In the genomic region with DNA sequence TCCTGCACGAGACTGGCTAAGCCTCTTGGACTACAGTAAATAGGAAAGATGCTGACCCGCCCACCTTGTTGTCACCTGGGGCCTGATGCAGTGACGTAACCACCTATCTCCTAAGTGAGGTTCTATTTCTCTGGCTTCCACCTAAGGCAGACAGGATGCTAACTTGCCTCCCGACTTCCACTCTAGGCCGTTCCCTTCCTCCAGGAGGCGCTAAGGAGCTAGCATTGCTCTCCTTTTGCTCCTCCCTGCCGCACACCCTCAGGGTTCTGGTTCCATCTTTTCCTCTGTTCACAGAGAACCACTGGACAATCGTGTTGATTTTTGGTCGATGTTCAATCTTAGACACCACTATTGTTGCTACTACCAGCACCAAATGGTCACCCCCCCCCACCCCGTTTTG, we compare ENCODE assay signal across 9 mouse cellular contexts. TPM values are rescaled to one million over a fixed set of nuclear protein-coding genes. Genes with fewer than 3 reads are reported as not detected.
DNase-seq lines count a peak whose midpoint lies in the region; ATAC-seq and TF ChIP-seq lines count a peak whose summit lies in the region.
"Had no signal": no experiment of that assay in that cellular context is flagged by ENCODE, and none has a peak within 500 bp of the region (broad histone marks: within the 10 kb centered on the region; RNA-seq: fewer than 3 reads in every experiment).

No protein-coding gene starts in this region.

- H3K9me3 ChIP-seq in intestine, postnatal 0 days (ENCODE audit: control insufficient read depth), result no peaks in the 10 kb centered on the region
- H3K9me3 ChIP-seq in intestine, embryonic 15.5 days, result no peaks in the 10 kb centered on the region

- no peak overlapping the region for H3K27ac ChIP-seq in intestine, postnatal 0 days (ENCODE audit: low read depth, low read length)
- no peak overlapping the region for H3K27ac ChIP-seq in intestine, embryonic 15.5 days
- no peak overlapping the region for H3K27ac ChIP-seq in cortical plate, adult 2 months (ENCODE audit: insufficient read depth, low read length)

- H3K4me3 ChIP-seq in intestine, postnatal 0 days (ENCODE audit: low read depth, low read length), result no peak overlapping the region
- H3K4me3 ChIP-seq in intestine, embryonic 15.5 days (replicated peaks), result no peak overlapping the region
- no peak overlapping the region for H3K4me3 ChIP-seq in cortical plate, adult 2 months (ENCODE audit: insufficient read depth, low read length)

- H3K4me2 ChIP-seq in intestine, postnatal 0 days (replicated peaks; ENCODE audit: low read depth), result no peak overlapping the region
- no peak overlapping the region for H3K4me2 ChIP-seq in intestine, embryonic 15.5 days (replicated peaks)

- no peak overlapping the region for H3K9ac ChIP-seq in intestine, postnatal 0 days (ENCODE audit: low read depth, low read length)
- no peak overlapping the region for H3K9ac ChIP-seq in intestine, embryonic 15.5 days

- peak; percentile 49 for DNase-seq in thymus, postnatal 0 days (ENCODE audit: low spot score)
- no peak for DNase-seq in thymus, adult 18-20 months
- no peak for DNase-seq in urinary bladder, postnatal 36 days (ENCODE audit: low spot score in 2 of 2)
- no peak for DNase-seq in ovary, postnatal 36 days (ENCODE audit: low spot score)
- DNase-seq: gastrocnemius, postnatal 14 days; kidney, postnatal 10 days had no signal

- H3K36me3 ChIP-seq in intestine, postnatal 0 days (ENCODE audit: control insufficient read depth, insufficient read depth), result peaks cover 29% of the 10 kb centered on the region; the same call in 1 of the 2 replicates
- no peaks in the 10 kb centered on the region for H3K36me3 ChIP-seq in intestine, embryonic 15.5 days

- TF ChIP-seq POLR2A in cortical plate, adult 2 months (IDR thresholded peaks at IDR 0.05; ENCODE audit: extremely low read depth, insufficient read depth, low read length), result no peak

- WGBS in intestine, postnatal 0 days, result 56% methylated on average over 10 of the region's 10 CpGs
- 58% methylated on average over 10 of the region's 10 CpGs for WGBS in intestine, embryonic 15.5 days

- H3K4me1 ChIP-seq in intestine, postnatal 0 days (replicated peaks; ENCODE audit: control insufficient read depth, insufficient read depth, low read length), result no peaks in the 10 kb centered on the region
- no peaks in the 10 kb centered on the region for H3K4me1 ChIP-seq in intestine, embryonic 15.5 days (replicated peaks)
- H3K4me1 ChIP-seq in cortical plate, adult 2 months (ENCODE audit: control insufficient read depth, insufficient read depth, low read length), result no peaks in the 10 kb centered on the region; the same call in 1 of the 2 replicates

- ATAC-seq in intestine, postnatal 0 days, result 0 out of 2 replicates have a peak, but pooled peaks have one; percentile 31
- ATAC-seq in intestine, embryonic 15.5 days, result no peak

- peak; percentile 65 for TF ChIP-seq CTCF in intestine, postnatal 0 days (IDR thresholded peaks at IDR 0.05; ENCODE audit: low read depth)
- TF ChIP-seq CTCF in cortical plate, adult 2 months (IDR thresholded peaks at IDR 0.05; ENCODE audit: extremely low read depth, insufficient read depth, low read length), result peak; percentile 34; the same call in 1 of the 2 replicates

- H3K27me3 ChIP-seq in intestine, postnatal 0 days (replicated peaks; ENCODE audit: control insufficient read depth, insufficient read depth, low read length), result no peaks in the 10 kb centered on the region
- no peaks in the 10 kb centered on the region for H3K27me3 ChIP-seq in intestine, embryonic 15.5 days (replicated peaks)

RNA-seq across cellular contexts. Expression of a gene that starts 8.6 kb away (rescaled TPM):
- polyA plus RNA-seq in intestine, postnatal 0 days (2015; fragmentation: Nextera tagmentation; extraction: Ambion mirVana), result 16.9 and 18.2 TPM in 2 replicates
- 13.5 and 13.9 TPM in 2 replicates for polyA plus RNA-seq in intestine, embryonic 15.5 days (2015; fragmentation: Nextera tagmentation; extraction: Ambion mirVana)
- 52.8 and 59.9 TPM in 2 replicates for polyA plus RNA-seq in thymus, postnatal 0 days (2015; fragmentation: Nextera tagmentation; extraction: Ambion mirVana)
- 24.8 TPM in 2 replicates for polyA plus RNA-seq in cortical plate, adult 2 months (2012; rRNA removed)

RNA-seq across cellular contexts. Expression of a gene that starts 36.2 kb away (rescaled TPM):
- 5.2 and 5.9 TPM in 2 replicates for polyA plus RNA-seq in intestine, postnatal 0 days (2015; fragmentation: Nextera tagmentation; extraction: Ambion mirVana)
- polyA plus RNA-seq in intestine, embryonic 15.5 days (2015; fragmentation: Nextera tagmentation; extraction: Ambion mirVana), result 3.3 TPM in 2 replicates
- polyA plus RNA-seq in thymus, postnatal 0 days (2015; fragmentation: Nextera tagmentation; extraction: Ambion mirVana), result 8.1 and 8.8 TPM in 2 replicates
- polyA plus RNA-seq in cortical plate, adult 2 months (2012; rRNA removed), result 1.6 and 1.8 TPM in 2 replicates
